Mouse (Mus musculus) thymus, adult 18-20 months (tissue): ENCODE data around the gene Klra17.
"Not testable (repeated sequence)": the region's sequence is repeated elsewhere in the genome, so short reads cannot be mapped to it uniquely, and the experiment has no call there.

Experiments
- DNase-seq, 2 experiments: peaks; one replicate each; pipeline ENCODE4 v3.0.0; 2022; ENCODE audit warnings: mixed read lengths in 2 of 2

Gene Klra17

DNA sequence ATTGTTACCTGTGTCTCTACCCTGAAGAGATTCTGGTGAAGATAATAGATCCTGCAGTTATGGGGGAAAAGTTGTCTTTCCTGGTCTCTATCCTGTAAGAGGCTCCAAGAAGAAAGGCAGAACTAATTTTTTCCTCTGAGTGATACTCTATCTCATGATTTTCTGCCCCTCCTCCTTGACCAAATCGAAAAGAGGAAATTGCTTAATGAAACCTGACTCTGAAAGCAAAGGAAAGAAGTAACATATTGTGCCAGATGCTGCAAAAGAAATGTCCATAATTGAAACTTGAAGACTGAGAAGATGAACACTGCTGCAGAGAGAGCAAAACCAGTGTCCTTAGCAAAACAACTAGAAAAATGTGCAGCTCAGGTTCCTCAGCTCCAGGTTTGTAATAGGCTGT is at the start of gene Klra17:
Gene Klra17 (minus strand): TSS at position 124 of the 400 bp plus-strand sequence.
- no peak for DNase-seq

DNA sequence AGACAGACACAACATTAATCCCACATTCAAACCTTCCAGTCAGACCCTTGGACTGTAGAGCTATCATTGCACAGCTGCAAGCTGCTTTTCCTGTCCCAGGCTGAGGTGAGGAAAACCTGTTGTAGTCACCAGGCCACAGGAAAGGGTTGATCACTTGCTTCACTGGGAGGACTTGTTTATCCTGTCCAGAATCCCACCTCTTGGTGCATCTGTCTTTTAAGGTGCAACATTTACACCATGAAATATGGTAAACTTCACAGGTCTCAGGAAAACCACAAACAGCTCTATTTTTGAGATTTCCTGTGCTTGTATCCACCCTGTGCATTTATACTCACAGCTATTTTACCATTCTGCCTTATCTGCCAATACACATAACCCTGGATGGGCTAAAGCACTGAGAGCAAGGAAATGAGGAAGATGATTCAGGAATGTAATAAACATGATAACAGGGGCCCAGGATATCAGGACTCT is 41.0 kb upstream of the Klra17 start, which contains the start of gene Klra5:
Gene Klra5 (minus strand): TSS at position 175 of the 471 bp plus-strand sequence.
- DNase-seq = not testable (repeated sequence)

DNA sequence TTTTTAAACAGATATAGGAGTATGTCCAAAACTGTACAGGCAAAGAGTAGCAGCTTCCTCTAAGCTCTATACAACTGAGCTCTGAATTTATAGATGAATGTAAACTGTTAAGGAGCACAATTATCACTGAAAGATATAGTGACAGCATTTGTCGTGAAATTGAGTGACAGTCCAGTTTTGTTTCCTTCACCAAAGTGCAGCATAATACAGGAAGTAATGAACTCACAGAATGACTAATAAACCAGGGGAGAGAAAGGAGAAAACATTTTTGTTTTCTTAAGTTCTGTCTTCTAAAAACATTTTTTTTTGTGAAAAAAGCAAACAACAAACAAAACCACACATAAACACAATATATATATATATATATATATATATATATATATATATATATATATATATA is 40.5 kb upstream of the Klra17 start:
- no peak for DNase-seq

DNA sequence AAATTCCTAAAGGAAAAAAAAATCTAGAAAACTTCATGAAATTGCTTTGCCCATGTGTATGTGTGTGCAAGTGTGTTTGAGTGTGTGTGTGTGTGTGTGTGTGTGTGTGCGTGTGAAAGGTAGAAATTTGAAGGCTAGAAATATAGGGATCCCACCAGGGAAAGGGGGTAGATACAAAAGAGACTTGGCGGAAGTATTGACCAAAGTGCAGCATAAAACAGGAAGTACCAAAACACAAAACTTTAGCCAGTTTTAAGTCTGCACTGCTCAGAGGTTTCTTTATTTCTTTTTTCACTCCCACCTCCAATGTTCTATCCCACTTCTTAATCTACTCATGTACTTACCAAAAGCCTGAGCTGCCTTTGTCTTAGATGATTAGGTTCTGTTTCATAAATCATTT is 6.1 kb upstream of the Klra17 start:
- DNase-seq = no peak

DNA sequence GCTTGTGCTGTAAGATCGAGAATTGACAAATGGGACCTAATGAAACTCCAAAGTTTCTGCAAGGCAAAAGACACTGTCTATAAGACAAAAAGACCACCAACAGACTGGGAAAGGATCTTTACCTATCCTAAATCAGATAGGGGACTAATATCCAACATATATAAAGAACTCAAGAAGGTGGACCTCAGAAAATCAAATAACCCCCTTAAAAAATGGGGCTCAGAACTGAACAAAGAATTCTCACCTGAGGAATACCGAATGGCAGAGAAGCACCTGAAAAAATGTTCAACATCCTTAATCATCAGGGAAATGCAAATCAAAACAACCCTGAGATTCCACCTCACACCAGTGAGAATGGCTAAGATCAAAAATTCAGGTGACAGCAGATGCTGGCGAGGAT is 14.1 kb downstream of the Klra17 start, which contains the start of gene Gm17631:
Gene Gm17631 (plus strand): TSS at position 301 of the 400 bp plus-strand sequence.
- DNase-seq = not testable (repeated sequence)

DNA sequence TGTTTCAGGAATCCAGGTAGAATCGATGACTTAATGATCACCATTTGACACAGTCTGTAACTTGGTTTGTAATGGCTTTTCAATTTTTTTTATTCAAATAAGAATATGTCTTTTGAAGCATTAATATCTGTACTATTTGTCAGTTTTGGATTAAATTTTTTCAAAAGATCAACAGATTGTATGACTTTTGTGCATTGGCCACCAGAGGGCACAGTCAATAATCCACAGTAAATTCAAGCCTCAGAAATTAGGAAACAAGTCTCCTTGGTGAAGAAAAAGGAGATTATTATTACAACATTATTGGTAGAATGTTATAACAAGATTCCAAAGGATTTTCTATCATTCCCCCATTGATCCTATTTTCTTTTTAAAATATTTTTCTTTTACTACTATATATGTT is 50.9 kb downstream of the Klra17 start:
- no peak for DNase-seq

DNA sequence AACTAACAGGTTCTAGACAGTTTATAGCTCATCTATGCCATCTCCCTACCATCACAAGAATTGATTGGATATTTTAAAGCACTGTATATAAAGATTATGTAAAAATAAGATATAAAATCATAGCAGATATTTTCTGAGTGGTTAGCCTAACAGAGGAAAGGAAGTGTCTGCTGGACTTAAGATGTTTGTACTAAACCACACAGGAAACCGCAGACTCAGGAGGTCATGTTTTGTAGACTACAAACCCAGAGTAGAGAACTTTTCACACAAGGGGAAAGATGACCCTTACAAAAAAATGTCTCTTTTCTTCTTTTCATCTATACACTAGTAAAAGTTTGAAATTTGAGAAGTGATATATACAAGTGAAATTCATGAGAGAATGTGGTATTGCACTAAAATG is 52.5 kb downstream of the Klra17 start:
- DNase-seq = no peak

DNA sequence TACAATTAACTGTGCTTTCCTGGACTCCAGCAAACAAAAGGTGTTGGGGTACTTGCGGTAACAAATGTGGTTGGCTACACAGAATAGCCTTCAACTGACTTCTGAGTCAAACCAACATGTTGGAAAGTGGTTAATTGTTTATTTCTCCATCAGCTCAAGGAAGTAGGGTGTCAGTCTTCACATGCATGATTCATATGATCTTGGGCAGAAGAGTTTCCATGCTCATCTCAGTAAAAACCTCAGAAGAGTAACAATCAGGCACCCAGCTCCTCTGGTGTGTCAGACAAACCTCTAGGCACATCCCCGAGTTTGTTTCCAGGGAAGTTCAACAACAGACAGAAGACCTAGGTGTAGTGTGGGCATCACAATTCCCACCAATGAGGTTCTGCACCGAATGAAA is 58.7 kb downstream of the Klra17 start:
- DNase-seq = no peak

DNA sequence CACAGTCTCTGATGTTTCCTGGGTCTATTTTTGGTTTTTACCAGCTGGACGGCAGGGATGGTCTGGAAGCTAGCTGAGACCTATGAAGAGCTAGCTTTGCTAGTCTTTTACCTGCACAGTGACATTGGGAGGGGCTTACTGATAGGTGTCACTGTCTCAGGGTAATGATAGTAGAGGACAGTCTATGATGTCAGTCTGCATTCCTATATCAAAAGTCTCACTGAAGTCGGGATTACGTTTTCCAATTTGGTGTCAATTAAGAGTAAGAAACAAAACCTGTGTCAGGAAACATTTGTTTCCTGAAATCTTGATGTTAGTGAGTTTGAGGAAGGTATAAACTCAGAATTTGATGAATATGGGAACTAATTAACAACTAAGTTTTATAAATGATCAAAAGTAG is 92.3 kb downstream of the Klra17 start, which contains the start of gene Gm156:
Gene Gm156 (minus strand): TSS at position 101 of the 400 bp plus-strand sequence.
- not testable (repeated sequence) for DNase-seq
